Mouse (Mus musculus) MEL (cell line): ENCODE data around the gene Zc3h13. TPM values are rescaled to one million over a fixed set of nuclear protein-coding genes. Genes with fewer than 3 reads are reported as not detected.

Experiments used
- DNase-seq: peaks from one replicate; pipeline ENCODE4 v3.0.0; 2011; ENCODE audit warnings: low read depth, low spot score
- H3K27ac ChIP-seq: 2 replicates; pipeline ENCODE4 v1.5.1; 2012; ENCODE audit warnings: low read depth, mild to moderate bottlenecking, control low read depth, low read length, moderate library complexity; ENCODE audit not compliant: control insufficient read depth
- H3K27me3 ChIP-seq, 2 experiments: fragments of 150-350 bp in 1 of 2; sonication (generic) in 1 of 2; 2 replicates each; pipeline ENCODE4 v1.6.1; 2012; ENCODE audit warnings: low read length in 2 of 2, mild to moderate bottlenecking in 2 of 2, improper control_type of control experiment in 1 of 2, moderate library complexity in 1 of 2; ENCODE audit not compliant: insufficient read depth in 2 of 2, control insufficient read depth in 1 of 2
- H3K36me3 ChIP-seq, 2 experiments: 2 replicates each; pipeline ENCODE4 v1.6.1; 2012 to 2014; ENCODE audit warnings: low read length in 2 of 2, improper control_type of control experiment in 1 of 2, inconsistent platforms in 1 of 2, mild to moderate bottlenecking in 1 of 2; ENCODE audit not compliant: insufficient read depth in 2 of 2, control insufficient read depth in 1 of 2
- H3K4me1 ChIP-seq, 2 experiments: fragments of 150-350 bp in 1 of 2; sonication (generic) in 1 of 2; 2 replicates each; pipeline ENCODE4 v1.6.1; 2012; ENCODE audit warnings: low read length in 2 of 2, improper control_type of control experiment in 1 of 2, mild to moderate bottlenecking in 1 of 2; ENCODE audit not compliant: insufficient read depth in 2 of 2, control insufficient read depth in 1 of 2
- H3K4me3 ChIP-seq, 2 experiments: fragments of 150-350 bp in 1 of 2; sonication (generic) in 1 of 2; 2 replicates each; pipeline ENCODE4 v1.5.1; 2012; ENCODE audit warnings: low read depth in 2 of 2, low read length in 2 of 2, mild to moderate bottlenecking in 2 of 2, moderate library complexity in 2 of 2, control low read depth in 1 of 2, improper control_type of control experiment in 1 of 2; ENCODE audit not compliant: control insufficient read depth in 1 of 2, insufficient read depth in 1 of 2
- H3K79me2 ChIP-seq: 2 replicates; pipeline ENCODE4 v1.6.1; 2012; ENCODE audit warnings: mild to moderate bottlenecking, low read length, moderate library complexity; ENCODE audit not compliant: control insufficient read depth, poor library complexity, insufficient read depth
- H3K9ac ChIP-seq: 2 replicates; pipeline ENCODE4 v1.6.1; 2012; ENCODE audit warnings: low read depth, mild to moderate bottlenecking, control low read depth, low read length, moderate library complexity; ENCODE audit not compliant: control insufficient read depth, poor library complexity, severe bottlenecking
- H3K9me3 ChIP-seq: fragments of 150-350 bp; sonication (generic); replicated peaks from 2 replicates; pipeline ENCODE4 v1.6.1; 2012; ENCODE audit warnings: mild to moderate bottlenecking, low read length, improper control_type of control experiment, moderate library complexity; ENCODE audit not compliant: insufficient read depth
- BHLHE40 ChIP-seq: IDR thresholded peaks from 2 replicates; pipeline ENCODE4 v1.6.1; 2012; ENCODE audit warnings: low read depth, mild to moderate bottlenecking, inconsistent platforms, low read length, improper control_type of control experiment, borderline replicate concordance
- CHD1 ChIP-seq: IDR thresholded peaks from 2 replicates; pipeline ENCODE4 v1.6.1; 2012; ENCODE audit warnings: low read depth, mild to moderate bottlenecking, inconsistent platforms, low read length, improper control_type of control experiment
- CHD2 ChIP-seq: IDR thresholded peaks from 2 replicates; pipeline ENCODE4 v1.6.1; 2011; ENCODE audit warnings: low read length, improper control_type of control experiment
- CTCF ChIP-seq, 3 experiments: IDR thresholded peaks in 2 of 3; conservative IDR thresholded peaks in 1 of 3; 2 replicates each; pipeline ENCODE4 v1.5.1; 2011 to 2012; ENCODE audit warnings: low read length in 3 of 3, low read depth in 2 of 3, mild to moderate bottlenecking in 2 of 3, improper control_type of control experiment in 1 of 3, inconsistent platforms in 1 of 3, mixed read lengths in 1 of 3, moderate library complexity in 1 of 3; ENCODE audit not compliant: control insufficient read depth in 1 of 3, insufficient read depth in 1 of 3, poor library complexity in 1 of 3, severe bottlenecking in 1 of 3
- EP300 ChIP-seq, 2 experiments: IDR thresholded peaks; 2 replicates each; pipeline ENCODE4 v1.6.1; 2011; ENCODE audit warnings: improper control_type of control experiment in 2 of 2, low read length in 2 of 2, low read depth in 1 of 2, mild to moderate bottlenecking in 1 of 2
- ETS1 ChIP-seq: IDR thresholded peaks from 2 replicates; pipeline ENCODE4 v1.6.1; 2012; ENCODE audit warnings: low read depth, mild to moderate bottlenecking, inconsistent platforms, low read length, improper control_type of control experiment, moderate library complexity
- GABPA ChIP-seq: IDR thresholded peaks from 2 replicates; pipeline ENCODE4 v1.6.1; 2012; ENCODE audit warnings: low read depth, mild to moderate bottlenecking, inconsistent platforms, low read length, improper control_type of control experiment, moderate library complexity
- GATA1 ChIP-seq: IDR thresholded peaks from 2 replicates; pipeline ENCODE4 v1.6.1; 2011; ENCODE audit warnings: low read depth, low read length, improper control_type of control experiment
- HCFC1 ChIP-seq: IDR thresholded peaks from 2 replicates; pipeline ENCODE4 v1.6.1; 2012; ENCODE audit warnings: low read depth, mild to moderate bottlenecking, inconsistent platforms, low read length, improper control_type of control experiment, moderate library complexity
- JUND ChIP-seq: IDR thresholded peaks from 2 replicates; pipeline ENCODE4 v1.6.1; 2011; ENCODE audit warnings: low read depth, mild to moderate bottlenecking, improper control_type of control experiment, low read length
- KAT2A ChIP-seq: conservative IDR thresholded peaks from 2 replicates; pipeline ENCODE4 v1.6.1; 2012; ENCODE audit warnings: low read depth, low read length, improper control_type of control experiment, inconsistent platforms
- MAFK ChIP-seq: IDR thresholded peaks from 2 replicates; pipeline ENCODE4 v1.6.1; 2011; ENCODE audit warnings: low read depth, mild to moderate bottlenecking, low read length, improper control_type of control experiment, borderline replicate concordance
- MAX ChIP-seq: IDR thresholded peaks from 2 replicates; pipeline ENCODE4 v1.6.1; 2011; ENCODE audit warnings: low read length, improper control_type of control experiment
- MAZ ChIP-seq: IDR thresholded peaks from 2 replicates; pipeline ENCODE4 v1.6.1; 2012; ENCODE audit warnings: low read depth, mild to moderate bottlenecking, inconsistent platforms, low read length, improper control_type of control experiment
- MEF2A ChIP-seq: IDR thresholded peaks from 2 replicates; pipeline ENCODE4 v1.6.1; 2014; ENCODE audit warnings: low read depth, mild to moderate bottlenecking, inconsistent platforms, low read length, improper control_type of control experiment; ENCODE audit not compliant: poor library complexity, insufficient replicate concordance, severe bottlenecking; ENCODE audit errors: extremely low read depth
- MYB ChIP-seq: IDR thresholded peaks from 2 replicates; pipeline ENCODE4 v1.6.1; 2011; ENCODE audit warnings: mild to moderate bottlenecking, low read depth, low read length, improper control_type of control experiment
- NELFE ChIP-seq: IDR thresholded peaks from 2 replicates; pipeline ENCODE4 v1.6.1; 2011; ENCODE audit warnings: low read depth, low read length, improper control_type of control experiment
- POLR2AphosphoS2 ChIP-seq: IDR thresholded peaks from 2 replicates; pipeline ENCODE4 v1.6.1; 2011; ENCODE audit warnings: low read length, improper control_type of control experiment
- RCOR1 ChIP-seq: IDR thresholded peaks from 2 replicates; pipeline ENCODE4 v1.6.1; 2012; ENCODE audit warnings: low read depth, mild to moderate bottlenecking, inconsistent platforms, low read length, improper control_type of control experiment
- SIN3A ChIP-seq: IDR thresholded peaks from 2 replicates; pipeline ENCODE4 v1.6.1; 2012; ENCODE audit warnings: low read length, improper control_type of control experiment, inconsistent platforms
- UBTF ChIP-seq: IDR thresholded peaks from 2 replicates; pipeline ENCODE4 v1.6.1; 2012; ENCODE audit warnings: low read depth, mild to moderate bottlenecking, inconsistent platforms, low read length, improper control_type of control experiment, moderate library complexity, borderline replicate concordance; ENCODE audit not compliant: insufficient read depth
- USF2 ChIP-seq, 2 experiments: IDR thresholded peaks; 2 replicates each; pipeline ENCODE4 v1.6.1; 2011 to 2012; ENCODE audit warnings: improper control_type of control experiment in 2 of 2, low read length in 2 of 2, borderline replicate concordance in 1 of 2, inconsistent platforms in 1 of 2, low read depth in 1 of 2, mild to moderate bottlenecking in 1 of 2; ENCODE audit not compliant: insufficient read depth in 1 of 2
- ZKSCAN1 ChIP-seq: IDR thresholded peaks from 2 replicates; pipeline ENCODE4 v1.6.1; 2012; ENCODE audit warnings: low read depth, mild to moderate bottlenecking, inconsistent platforms, low read length, improper control_type of control experiment, moderate library complexity
- ZNF384 ChIP-seq: IDR thresholded peaks from 2 replicates; pipeline ENCODE4 v1.6.1; 2012; ENCODE audit warnings: low read depth, mild to moderate bottlenecking, inconsistent platforms, low read length, improper control_type of control experiment
- polyA plus RNA-seq, 2 experiments: library from polyadenylated mRNA; stranded (reverse) in 1 of 2; unstranded in 1 of 2; fragments of >175 nt in 1 of 2; fragments of >200 nt in 1 of 2; gene quantifications; 2 replicates each; pipeline versions ENCODE4 v1.2.1 to v1.2.4; 2012; ENCODE audit warnings: low replicate concordance in 2 of 2, low read depth in 1 of 2; ENCODE audit not compliant: insufficient read length in 2 of 2, insufficient read depth in 1 of 2, missing spikeins in 1 of 2
- total RNA-seq: library from RNA; depleted of rRNA; stranded (reverse); fragments of 300-350 nt; gene quantifications from 2 replicates; pipeline ENCODE4 v1.2.3, GENCODE M21; 2012

Zc3h13 gene
- total and polyA plus RNA-seq, 3 experiments = 17.5 to 145 (median 41.8) TPM

GRCm38 (mm10) chr14:75323354-75323753 lies 39.2 kb downstream of the Zc3h13 start:
- H3K9ac ChIP-seq = no peak overlapping the region
- H3K79me2 ChIP-seq = no peaks in the 10 kb centered on the region
- DNase-seq = no peak
- H3K4me1 ChIP-seq = no peaks in the 10 kb centered on the region
- H3K27ac ChIP-seq = no peak overlapping the region
- H3K27me3 ChIP-seq = no peaks in the 10 kb centered on the region
- H3K36me3 ChIP-seq = peaks cover 0 to 13% of the 10 kb centered on the region in 2 experiments; a peak in 2 of 4 replicates
- H3K4me3 ChIP-seq = no peak overlapping the region
- TF ChIP-seq MEF2A (no peak), ETS1 (no peak), GABPA (no peak), NELFE (no peak), CHD2 (no peak), GATA1 (no peak), UBTF (no peak), EP300 (IDR thresholded peaks at IDR 0.05; ENCODE audit: low read depth in 1 of 2, low read length in 2 of 2) (no peak), MAFK (no peak), USF2 (IDR thresholded peaks at IDR 0.05; ENCODE audit: borderline replicate concordance in 1 of 2, insufficient read depth in 1 of 2, low read depth in 1 of 2, low read length in 2 of 2) (no peak), KAT2A (no peak), ZKSCAN1 (no peak), ZNF384 (no peak), CHD1 (no peak), MYB (no peak), SIN3A (no peak)
- no peaks in the 10 kb centered on the region for H3K9me3 ChIP-seq

- Histone ChIP-seq H3K36me3 (peaks cover 0 to 10% of the 10 kb centered on the region in 2 experiments; a peak in 2 of 4 replicates), H3K4me3 (no peak overlapping the region)
- TF ChIP-seq NELFE (no peak), CHD1 (no peak), MYB (no peak), EP300 (IDR thresholded peaks at IDR 0.05; ENCODE audit: low read depth in 1 of 2, low read length in 2 of 2) (no peak), UBTF (no peak), GATA1 (no peak), MAFK (no peak), HCFC1 (no peak), RCOR1 (no peak), USF2 (IDR thresholded peaks at IDR 0.05; ENCODE audit: borderline replicate concordance in 1 of 2, insufficient read depth in 1 of 2, low read depth in 1 of 2, low read length in 2 of 2) (no peak), CTCF (IDR thresholded peaks at IDR 0.05 in 2 of 3, conservative IDR thresholded peaks at IDR 0.05 in 1 of 3; ENCODE audit: control insufficient read depth in 1 of 3, insufficient read depth in 1 of 3, low read depth in 2 of 3, low read length in 3 of 3, poor library complexity in 1 of 3, severe bottlenecking in 1 of 3) (no peak), JUND (no peak), POLR2AphosphoS2 (no peak), MAZ (no peak), MAX (no peak), SIN3A (no peak), MEF2A (no peak), BHLHE40 (no peak)
Measured at GRCm38 (mm10) chr14:75328062-75328461, 43.9 kb downstream of the Zc3h13 start.

More at GRCm38 (mm10) chr14:75328062-75328461, 43.9 kb downstream of the Zc3h13 start:
- Histone ChIP-seq H3K27me3 (no peaks in the 10 kb centered on the region), H3K27ac (no peak overlapping the region), H3K9me3 (no peaks in the 10 kb centered on the region), H3K4me1 (no peaks in the 10 kb centered on the region), H3K9ac (no peak overlapping the region), H3K79me2 (no peaks in the 10 kb centered on the region)
- DNase-seq = peak; percentile 31
